Mouse (Mus musculus) lung, postnatal 0 days (tissue): Measurements from ENCODE around the gene Pgf.

Source experiments
- CTCF ChIP-seq: IDR thresholded peaks from 2 replicates; pipeline ENCODE4 v1.5.1; 2016; ENCODE audit warnings: antibody characterized with exemption, mild to moderate bottlenecking
- EP300 ChIP-seq: IDR thresholded peaks from 2 replicates; pipeline ENCODE4 v1.6.1; 2016; ENCODE audit warnings: antibody characterized with exemption, mild to moderate bottlenecking, control low read depth

DNA sequence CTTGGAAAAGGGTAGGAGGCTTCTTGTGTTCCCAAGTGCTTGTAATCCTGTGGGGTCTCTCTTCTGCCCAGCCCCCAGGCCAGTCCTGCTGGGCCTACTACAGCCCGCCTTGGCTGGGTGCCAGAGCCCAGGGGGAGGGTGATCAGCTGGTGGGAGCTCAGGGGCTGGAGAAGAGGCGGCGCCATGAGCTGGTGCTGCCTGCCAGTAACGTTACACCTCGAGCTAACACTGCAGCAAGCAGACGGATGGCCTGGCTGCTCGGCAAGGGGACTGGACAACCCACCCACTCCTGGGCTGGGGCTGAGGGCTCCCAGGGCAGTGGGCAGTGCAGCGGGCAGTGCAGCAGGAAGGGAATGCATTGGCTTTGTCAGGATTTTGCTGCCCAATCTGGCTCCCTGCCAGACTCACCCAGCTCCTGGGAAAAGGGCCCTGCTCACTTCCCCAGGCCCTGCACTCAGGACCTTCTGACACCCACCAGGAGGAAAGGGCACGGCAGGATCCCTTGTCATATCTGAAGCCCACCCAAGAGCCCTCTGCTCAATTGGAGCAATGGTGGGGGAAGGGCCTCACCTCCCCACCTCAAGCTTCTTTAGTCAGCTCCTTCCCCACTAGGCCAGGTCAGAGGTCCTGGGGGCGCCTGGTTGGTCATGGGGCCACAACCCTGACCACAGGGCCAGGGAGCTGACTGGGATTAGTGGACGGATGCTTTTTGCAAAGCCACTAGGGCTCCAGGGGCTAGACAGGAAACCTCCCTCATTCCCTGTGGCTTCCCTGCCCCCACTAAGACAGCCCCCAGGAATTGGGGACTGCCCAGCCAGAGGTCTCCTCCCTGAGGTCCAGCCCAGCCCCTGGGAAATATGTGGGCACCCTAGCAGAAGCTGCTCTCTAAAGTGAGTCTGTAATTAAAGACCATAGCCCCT is 1.4 kb downstream of the Pgf start:
- TF ChIP-seq CTCF, result no peak
- TF ChIP-seq EP300, result no peak
